Mouse (Mus musculus) kidney, embryonic 16.5 days (tissue): ENCODE measurements around the gene Slc25a30. TPM values are rescaled to one million over a fixed set of nuclear protein-coding genes. Genes with fewer than 3 reads are reported as not detected.

Source experiments
- polyA plus RNA-seq: library from polyadenylated mRNA; unstranded; fragments of >200 nt; fragmentation: Nextera tagmentation; extraction: Ambion mirVana; gene quantifications from 2 replicates; pipeline ENCODE4 v1.2.1, GENCODE M21; 2015

Gene Slc25a30
- polyA plus RNA-seq, 1 experiment from 2014 or later: 13.1 TPM

Other genes with a start within 250 kb of the Slc25a30 start
- gene Spert, start 193.9 kb downstream of the Slc25a30 start, polyA plus RNA-seq: not detected in 2 replicates
- gene Erich6b, start 144.8 kb downstream of the Slc25a30 start, polyA plus RNA-seq: 0.21 and 0.25 TPM in 2 replicates
- 24.2 and 25.2 TPM in 2 replicates for gene Cog3, start 32.5 kb downstream of the Slc25a30 start, polyA plus RNA-seq
- gene Tpt1, start 58.1 kb upstream of the Slc25a30 start, polyA plus RNA-seq: 868 and 911 TPM in 2 replicates
- 0.27 and 0.41 TPM in 2 replicates for gene Kctd4, start 168.0 kb upstream of the Slc25a30 start, polyA plus RNA-seq
- 35.1 and 35.5 TPM in 2 replicates for gene Gtf2f2, start 223.8 kb upstream of the Slc25a30 start, polyA plus RNA-seq